Mouse (Mus musculus): Measurements from ENCODE around the gene Ppm1d. TPM values are rescaled to one million over a fixed set of nuclear protein-coding genes. Genes with fewer than 3 reads are reported as not detected.

Gene Ppm1d
- 9.4 TPM for polyA plus RNA-seq (2014; fragmentation: Illumina TruSeq; extraction: RNeasy Lipid Tissue Mini Kit (QIAGEN cat#74804); ENCODE audit: insufficient read depth, low read depth, low replicate concordance)

DNA sequence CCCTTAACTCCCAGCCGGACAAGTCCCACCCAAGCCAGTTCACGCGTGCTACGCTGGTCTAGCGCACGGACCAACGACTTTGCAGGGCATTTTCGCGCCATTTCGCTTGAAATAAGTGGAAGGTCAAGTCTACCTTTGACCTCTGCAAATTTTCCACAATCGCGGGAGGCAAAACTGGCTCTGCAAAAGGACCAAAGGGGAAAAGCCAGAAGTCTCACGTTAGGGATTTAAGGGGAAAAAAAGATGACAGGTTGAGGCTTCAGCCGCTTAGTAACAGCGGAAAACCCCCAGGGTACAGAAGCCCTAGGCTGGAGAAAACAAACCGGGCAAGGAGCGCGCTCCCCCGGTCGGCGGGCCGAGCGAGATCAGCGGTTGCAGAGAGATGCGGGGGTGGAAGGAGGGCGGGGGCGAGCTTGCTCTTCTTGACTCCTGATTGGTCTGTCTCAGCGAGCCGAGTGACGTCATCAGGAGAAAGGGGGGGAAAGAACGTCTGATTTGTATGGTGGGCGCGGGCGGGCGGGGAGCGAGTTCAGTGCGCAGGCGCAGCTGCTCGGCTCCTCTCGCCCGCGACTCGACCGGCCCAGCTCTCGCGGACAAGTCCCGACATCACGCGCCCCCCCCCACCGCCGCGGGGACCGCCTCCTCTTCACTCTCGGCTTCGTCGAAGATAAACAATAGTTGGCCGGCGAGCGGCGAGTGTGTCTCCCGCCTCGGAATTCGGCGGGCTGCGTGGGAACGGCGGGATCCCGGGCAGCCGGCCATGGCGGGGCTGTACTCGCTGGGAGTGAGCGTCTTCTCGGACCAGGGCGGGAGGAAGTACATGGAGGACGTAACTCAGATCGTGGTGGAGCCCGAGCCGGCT lies at the start of gene Ppm1d:
Gene Ppm1d, plus strand, starts transcription at position 532 of the 862 bp plus-strand sequence.

GRCm38 (mm10) chr11:85352539-85353380 lies 41.7 kb downstream of the Ppm1d start, which contains the start of gene Bcas3:
TSS of gene Bcas3 (plus strand) at chr11:85353167.

Other genes starting within 250 kb of the Ppm1d start
- 7.3 TPM for gene Usp32, start 171.1 kb upstream of the Ppm1d start, polyA plus RNA-seq (2014; fragmentation: Illumina TruSeq; extraction: RNeasy Lipid Tissue Mini Kit (QIAGEN cat#74804); ENCODE audit: insufficient read depth, low read depth, low replicate concordance)
- gene 1700125H20Rik, start 140.8 kb upstream of the Ppm1d start, polyA plus RNA-seq (2014; fragmentation: Illumina TruSeq; extraction: RNeasy Lipid Tissue Mini Kit (QIAGEN cat#74804); ENCODE audit: insufficient read depth, low read depth, low replicate concordance) = not detected
- gene Appbp2, start 76.1 kb upstream of the Ppm1d start, polyA plus RNA-seq (2014; fragmentation: Illumina TruSeq; extraction: RNeasy Lipid Tissue Mini Kit (QIAGEN cat#74804); ENCODE audit: insufficient read depth, low read depth, low replicate concordance) = 9.0 TPM
- 22.0 TPM for gene Bcas3, start 41.9 kb downstream of the Ppm1d start, polyA plus RNA-seq (2014; fragmentation: Illumina TruSeq; extraction: RNeasy Lipid Tissue Mini Kit (QIAGEN cat#74804); ENCODE audit: insufficient read depth, low read depth, low replicate concordance)